Mouse (Mus musculus) hindbrain, embryonic 15.5 days (tissue): ENCODE results near the gene Thsd4. TPM values are rescaled to one million over a fixed set of nuclear protein-coding genes. Genes with fewer than 3 reads are reported as not detected.
"Not testable (repeated sequence)": the region's sequence is repeated elsewhere in the genome, so short reads cannot be mapped to it uniquely, and the experiment has no call there.

Source experiments
- ATAC-seq: fragments of 200-750 bp; cut with Nextera tagmentation; 2 replicates; pipeline ENCODE4 v1.8.0; 2017; ENCODE audit warnings: low read depth, moderate number of reproducible peaks, moderate TSS enrichment; ENCODE audit not compliant: low FRiP score
- H3K27ac ChIP-seq: fragments of 300-500 bp; sonication (generic); replicated peaks from 2 replicates; pipeline ENCODE4 v1.5.1; 2015; ENCODE audit warnings: mild to moderate bottlenecking, inconsistent platforms
- H3K27me3 ChIP-seq: fragments of 300-500 bp; sonication (generic); 2 replicates; pipeline ENCODE4 v1.6.1; 2015; ENCODE audit warnings: control low read depth, inconsistent platforms
- H3K36me3 ChIP-seq: fragments of 300-500 bp; sonication (generic); 2 replicates; pipeline ENCODE4 v1.6.1; 2015; ENCODE audit warnings: control low read depth, inconsistent platforms
- H3K4me1 ChIP-seq: fragments of 300-500 bp; sonication (generic); replicated peaks from 2 replicates; pipeline ENCODE4 v1.6.1; 2015; ENCODE audit warnings: control low read depth, inconsistent platforms
- H3K4me2 ChIP-seq: fragments of 300-500 bp; sonication (generic); 2 replicates; pipeline ENCODE4 v1.6.1; 2015; ENCODE audit warnings: moderate library complexity, mild to moderate bottlenecking, inconsistent platforms
- H3K4me3 ChIP-seq: fragments of 300-500 bp; sonication (generic); 2 replicates; pipeline ENCODE4 v1.5.1; 2015; ENCODE audit warnings: mild to moderate bottlenecking, inconsistent platforms
- H3K9ac ChIP-seq: fragments of 300-500 bp; sonication (generic); 2 replicates; pipeline ENCODE4 v1.6.1; 2015; ENCODE audit warnings: inconsistent platforms
- H3K9me3 ChIP-seq: fragments of 300-500 bp; sonication (generic); 2 replicates; pipeline ENCODE4 v1.6.1; 2016; ENCODE audit warnings: control low read depth, inconsistent platforms
- WGBS: fragments of 180-500 bp; shearing (Covaris S2); methylation state at CpG from one replicate; pipeline ENCODE4 v1.1.7; 2015; 5-methylcytosine and 5-hydroxymethylcytosine counted together
- polyA plus RNA-seq: library from polyadenylated mRNA; unstranded; fragments of >200 nt; fragmentation: Nextera tagmentation; extraction: Ambion mirVana; gene quantifications from 2 replicates; pipeline ENCODE4 v1.2.1, GENCODE M21; 2015

Thsd4 gene
- polyA plus RNA-seq, 1 experiment from 2014 or later: 5.2 TPM

GRCm38 (mm10) chr9:59961201-59961955, 560.5 kb downstream of the Thsd4 start:
- Histone ChIP-seq H3K4me2 (no peak overlapping the region), H3K9ac (no peak overlapping the region), H3K27ac (no peak overlapping the region), H3K27me3 (no peaks in the 10 kb centered on the region), H3K4me1 (peaks cover 5% of the 10 kb centered on the region; the same call in 1 of the 2 replicates), H3K9me3 (no peaks in the 10 kb centered on the region), H3K4me3 (no peak overlapping the region), H3K36me3 (no peaks in the 10 kb centered on the region)
- WGBS: 48% methylated on average over 14 of the region's 14 CpGs
- no peak for ATAC-seq

DNA sequence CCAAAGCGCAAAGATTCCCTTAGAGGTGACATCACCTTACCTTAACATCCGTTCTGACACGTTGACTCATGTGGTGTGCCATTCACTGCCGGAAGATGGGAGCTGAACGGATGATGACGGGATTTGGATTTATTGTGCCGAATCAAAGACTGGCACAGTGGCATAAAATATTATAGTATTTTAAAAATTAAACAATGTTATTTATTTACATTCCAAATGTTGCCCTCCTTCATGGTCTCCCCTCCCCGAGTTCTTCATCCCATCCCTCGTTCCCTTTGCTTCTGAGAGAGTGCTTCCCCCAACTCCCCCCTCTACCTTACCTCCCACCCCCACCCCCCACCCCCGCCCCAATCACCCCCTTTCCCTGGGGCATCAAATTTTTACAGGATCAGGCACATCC, 561.3 kb downstream of the Thsd4 start, which contains the start of gene Nr2e3:
Nr2e3 (minus strand) TSS at position 101 of the 400 bp plus-strand sequence.
- no peak within 1 kb of the TSS for H3K9ac ChIP-seq
- H3K27me3 ChIP-seq: no peaks in the 10 kb centered on the region
- no peak within 1 kb of the TSS for H3K4me2 ChIP-seq
- H3K4me1 ChIP-seq: peaks cover 5% of the 10 kb centered on the region; the same call in 1 of the 2 replicates
- H3K4me3 ChIP-seq: no peak within 1 kb of the TSS
- 93% methylated on average over 10 of the region's 10 CpGs for WGBS
- no peak within 1 kb of the TSS for H3K27ac ChIP-seq
- H3K36me3 ChIP-seq: no peaks in the 10 kb centered on the region
- H3K9me3 ChIP-seq: no peaks in the 10 kb centered on the region
- no peak for ATAC-seq

GRCm38 (mm10) chr9:59959276-59959675, 562.6 kb downstream of the Thsd4 start:
- Histone ChIP-seq H3K27me3 (no peaks in the 10 kb centered on the region), H3K36me3 (no peaks in the 10 kb centered on the region), H3K4me3 (no peak overlapping the region), H3K9ac (no peak overlapping the region), H3K4me1 (peaks cover 5% of the 10 kb centered on the region; the same call in 1 of the 2 replicates), H3K9me3 (no peaks in the 10 kb centered on the region), H3K4me2 (no peak overlapping the region), H3K27ac (no peak overlapping the region)
- 2% methylated on average over 8 of the region's 8 CpGs for WGBS
- ATAC-seq: peak; percentile 57; the same call in 1 of the 2 replicates

DNA sequence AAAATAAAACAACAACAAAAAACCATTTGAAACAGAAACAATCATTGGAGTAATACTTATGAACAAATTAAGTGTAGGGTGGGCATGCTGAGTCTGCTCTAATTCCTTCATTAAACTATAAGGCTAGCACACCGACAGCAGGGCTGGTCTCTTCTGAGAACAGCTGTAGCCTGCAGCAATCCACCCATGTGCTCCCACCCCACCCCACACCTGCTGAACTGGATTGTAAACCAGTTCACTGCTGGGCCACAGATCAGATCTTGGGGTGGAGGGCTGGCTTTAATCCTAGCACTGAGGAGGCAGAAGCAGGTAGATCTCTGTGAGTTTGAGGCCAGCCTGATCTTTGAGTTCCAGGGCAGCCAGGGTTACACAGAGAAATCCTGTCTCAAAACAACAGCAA, 563.7 kb downstream of the Thsd4 start:
- not testable (repeated sequence) for H3K36me3 ChIP-seq
- WGBS: 59% methylated on average over 1 of the region's 1 CpGs

DNA sequence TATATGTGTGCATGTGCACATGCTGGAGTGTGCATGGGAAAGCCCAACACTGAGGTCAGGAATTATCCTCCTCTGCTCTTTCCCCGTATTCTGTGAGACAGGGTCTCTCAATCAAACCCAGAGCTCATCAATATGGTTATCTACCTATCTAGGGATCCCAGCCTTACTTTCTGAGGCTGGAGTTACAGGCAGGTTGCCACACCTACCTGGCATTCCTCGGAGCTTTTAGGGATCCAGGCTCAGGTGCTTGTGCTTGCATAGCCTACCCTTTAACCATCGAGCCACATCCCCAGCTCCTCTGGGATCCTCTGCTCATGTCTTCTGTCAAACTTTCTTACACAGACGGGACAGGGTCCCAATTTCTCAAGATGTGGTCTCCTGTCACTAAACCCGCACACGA, 565.4 kb downstream of the Thsd4 start:
- Histone ChIP-seq H3K4me2 (no peak overlapping the region), H3K27ac (no peak overlapping the region), H3K4me1 (peaks cover 3% of the 10 kb centered on the region; the same call in 1 of the 2 replicates), H3K9me3 (no peaks in the 10 kb centered on the region), H3K4me3 (no peak overlapping the region), H3K27me3 (no peaks in the 10 kb centered on the region), H3K9ac (no peak overlapping the region), H3K36me3 (no peaks in the 10 kb centered on the region)
- ATAC-seq: no peak
- 48% methylated on average over 6 of the region's 6 CpGs for WGBS

More for the DNA sequence above, 563.7 kb downstream of the Thsd4 start:
- ATAC-seq, H3K9me3 ChIP-seq, H3K4me2 ChIP-seq, H3K4me1 ChIP-seq, H3K4me3 ChIP-seq, H3K27ac ChIP-seq, H3K27me3 ChIP-seq, H3K9ac ChIP-seq: not testable (repeated sequence)

DNA sequence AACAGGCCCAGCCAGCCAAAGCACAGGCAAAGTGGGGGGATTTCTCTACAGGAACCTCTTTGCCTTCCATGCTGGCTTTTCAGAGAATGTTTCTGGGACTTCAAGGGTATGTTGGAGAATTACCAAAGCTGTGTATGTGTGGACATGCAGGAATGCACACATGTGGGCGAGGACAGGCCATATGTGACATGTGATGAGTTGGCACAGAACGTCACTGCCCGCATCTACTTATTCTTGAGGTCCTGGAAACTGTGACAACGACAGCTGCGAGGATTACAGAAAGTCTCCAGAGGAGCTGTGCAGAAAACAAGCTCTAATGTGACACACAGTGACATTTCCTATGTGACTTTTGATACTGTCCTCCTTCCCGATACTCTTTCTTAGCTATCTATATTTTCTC, 566.2 kb downstream of the Thsd4 start:
- no peak for ATAC-seq

DNA sequence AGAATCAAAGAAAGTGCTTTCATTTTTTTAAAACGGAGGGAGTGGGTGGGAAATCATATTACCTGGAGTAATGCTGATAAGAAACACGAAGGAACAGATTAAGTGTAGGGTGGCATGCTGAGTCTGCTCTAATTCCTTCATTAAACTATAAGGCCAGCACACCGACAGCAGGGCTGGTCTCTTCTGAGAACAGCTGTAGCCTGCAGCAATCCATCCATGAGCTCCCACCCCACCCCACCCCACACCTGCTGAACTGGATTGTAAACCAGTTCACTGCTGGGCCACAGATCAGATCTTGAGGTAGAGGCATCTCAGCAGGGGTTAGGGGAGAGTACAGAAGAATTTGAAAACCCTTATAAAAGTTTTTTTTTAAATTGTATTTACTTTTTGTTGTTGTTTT, 566.6 kb downstream of the Thsd4 start:
- no peak overlapping the region for H3K27ac ChIP-seq
- no peaks in the 10 kb centered on the region for H3K27me3 ChIP-seq
- WGBS: 54% methylated on average over 3 of the region's 3 CpGs
- no peaks in the 10 kb centered on the region for H3K9me3 ChIP-seq
- H3K4me2 ChIP-seq: no peak overlapping the region
- no peak overlapping the region for H3K4me3 ChIP-seq
- no peak for ATAC-seq
- no peaks in the 10 kb centered on the region for H3K36me3 ChIP-seq
- no peaks in the 10 kb centered on the region for H3K4me1 ChIP-seq
- no peak overlapping the region for H3K9ac ChIP-seq

More for the DNA sequence above, 566.2 kb downstream of the Thsd4 start:
- Histone ChIP-seq H3K4me2 (no peak overlapping the region), H3K9me3 (no peaks in the 10 kb centered on the region), H3K36me3 (no peaks in the 10 kb centered on the region), H3K4me1 (no peaks in the 10 kb centered on the region), H3K4me3 (no peak overlapping the region), H3K27me3 (no peaks in the 10 kb centered on the region), H3K9ac (no peak overlapping the region), H3K27ac (no peak overlapping the region)
- WGBS: 68% methylated on average over 6 of the region's 6 CpGs

GRCm38 (mm10) chr9:59953556-59953955, 568.3 kb downstream of the Thsd4 start:
- no peak overlapping the region for H3K9ac ChIP-seq
- no peaks in the 10 kb centered on the region for H3K4me1 ChIP-seq
- no peak overlapping the region for H3K4me2 ChIP-seq
- no peak overlapping the region for H3K4me3 ChIP-seq
- H3K9me3 ChIP-seq: no peaks in the 10 kb centered on the region
- H3K27me3 ChIP-seq: no peaks in the 10 kb centered on the region
- WGBS: 85% methylated on average over 7 of the region's 7 CpGs
- no peak for ATAC-seq
- H3K36me3 ChIP-seq: no peaks in the 10 kb centered on the region
- no peak overlapping the region for H3K27ac ChIP-seq

- no peaks in the 10 kb centered on the region for H3K4me1 ChIP-seq
- 67% methylated on average over 8 of the region's 8 CpGs for WGBS
Observed at GRCm38 (mm10) chr9:59952515-59953070, 569.3 kb downstream of the Thsd4 start.

DNA sequence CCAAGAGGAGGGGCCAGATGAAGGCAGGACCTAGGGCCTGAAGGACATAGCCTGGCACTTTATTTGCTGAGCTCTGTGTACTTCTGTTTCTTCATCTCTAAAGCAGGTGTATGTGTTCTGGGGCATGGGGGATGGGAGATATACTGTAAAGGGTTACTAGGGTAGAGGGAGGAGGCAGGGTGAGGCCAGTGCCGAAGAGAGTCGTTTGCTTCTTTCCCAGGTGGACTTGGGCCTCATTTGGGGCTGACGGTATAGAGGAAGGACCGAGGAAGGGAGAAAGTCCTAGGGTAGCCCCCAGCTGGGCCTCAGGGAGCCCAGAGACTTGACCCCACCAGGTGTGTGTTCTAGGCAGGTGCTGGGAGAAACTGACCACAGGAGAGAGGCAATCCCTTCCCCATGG, 569.9 kb downstream of the Thsd4 start:
- Histone ChIP-seq H3K27ac (no peak overlapping the region), H3K4me2 (no peak overlapping the region), H3K9ac (no peak overlapping the region), H3K36me3 (no peaks in the 10 kb centered on the region), H3K27me3 (no peaks in the 10 kb centered on the region), H3K4me3 (no peak overlapping the region), H3K4me1 (no peaks in the 10 kb centered on the region), H3K9me3 (no peaks in the 10 kb centered on the region)
- WGBS: 77% methylated on average over 4 of the region's 4 CpGs
- ATAC-seq: no peak

More at GRCm38 (mm10) chr9:59952515-59953070, 569.3 kb downstream of the Thsd4 start:
- Histone ChIP-seq H3K27me3 (no peaks in the 10 kb centered on the region), H3K9ac (no peak overlapping the region), H3K36me3 (no peaks in the 10 kb centered on the region), H3K4me3 (no peak overlapping the region), H3K4me2 (no peak overlapping the region), H3K9me3 (no peaks in the 10 kb centered on the region), H3K27ac (no peak overlapping the region)
- ATAC-seq: no peak

- no peak for ATAC-seq
- H3K4me2 ChIP-seq: no peak overlapping the region
- H3K36me3 ChIP-seq: no peaks in the 10 kb centered on the region
- no peak overlapping the region for H3K4me3 ChIP-seq
- H3K9me3 ChIP-seq: no peaks in the 10 kb centered on the region
- 90% methylated on average over 9 of the region's 9 CpGs for WGBS
- H3K27me3 ChIP-seq: no peaks in the 10 kb centered on the region
- no peak overlapping the region for H3K9ac ChIP-seq
- H3K27ac ChIP-seq: no peak overlapping the region
- H3K4me1 ChIP-seq: no peaks in the 10 kb centered on the region
Observed at GRCm38 (mm10) chr9:59951001-59951750, 570.7 kb downstream of the Thsd4 start.

DNA sequence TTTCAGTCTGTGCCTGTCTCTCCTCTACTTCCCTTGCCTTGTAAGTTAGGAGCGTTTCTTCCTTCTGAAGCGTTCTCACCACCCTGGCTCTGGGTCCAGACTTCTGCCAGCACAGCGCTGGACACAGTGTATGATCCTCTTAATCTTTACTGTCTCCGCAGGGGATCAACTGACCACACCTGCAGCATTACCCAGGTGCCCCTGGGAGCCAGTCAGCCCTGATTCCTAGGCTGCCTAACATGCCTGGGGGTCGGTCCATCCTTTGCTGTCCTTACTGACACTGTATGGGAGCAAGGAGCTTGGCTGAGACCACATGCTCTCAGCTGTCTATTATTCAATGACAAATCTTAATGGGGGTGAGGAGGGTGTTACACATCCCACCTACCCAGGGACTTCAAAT, 571.9 kb downstream of the Thsd4 start:
- WGBS: 85% methylated on average over 5 of the region's 5 CpGs
- ATAC-seq: no peak
- Histone ChIP-seq H3K36me3 (no peaks in the 10 kb centered on the region), H3K4me1 (no peaks in the 10 kb centered on the region), H3K27ac (no peak overlapping the region), H3K9ac (no peak overlapping the region), H3K4me2 (no peak overlapping the region), H3K4me3 (no peak overlapping the region), H3K27me3 (no peaks in the 10 kb centered on the region), H3K9me3 (no peaks in the 10 kb centered on the region)
